Mouse (Mus musculus) urinary bladder, postnatal 36 days (tissue): ENCODE measurements at regions not wholly inside any gene's neighbourhood (a gene's known extent, or its start where the extent isn't known, plus 50 kb on each side); places are given as distances from the start of the nearest gene placed in this dataset.

Experiments used
- DNase-seq, 2 experiments: peaks; one replicate each; pipeline ENCODE4 v3.0.0; 2022; ENCODE audit warnings: low spot score in 2 of 2, mixed read lengths in 1 of 2

DNA sequence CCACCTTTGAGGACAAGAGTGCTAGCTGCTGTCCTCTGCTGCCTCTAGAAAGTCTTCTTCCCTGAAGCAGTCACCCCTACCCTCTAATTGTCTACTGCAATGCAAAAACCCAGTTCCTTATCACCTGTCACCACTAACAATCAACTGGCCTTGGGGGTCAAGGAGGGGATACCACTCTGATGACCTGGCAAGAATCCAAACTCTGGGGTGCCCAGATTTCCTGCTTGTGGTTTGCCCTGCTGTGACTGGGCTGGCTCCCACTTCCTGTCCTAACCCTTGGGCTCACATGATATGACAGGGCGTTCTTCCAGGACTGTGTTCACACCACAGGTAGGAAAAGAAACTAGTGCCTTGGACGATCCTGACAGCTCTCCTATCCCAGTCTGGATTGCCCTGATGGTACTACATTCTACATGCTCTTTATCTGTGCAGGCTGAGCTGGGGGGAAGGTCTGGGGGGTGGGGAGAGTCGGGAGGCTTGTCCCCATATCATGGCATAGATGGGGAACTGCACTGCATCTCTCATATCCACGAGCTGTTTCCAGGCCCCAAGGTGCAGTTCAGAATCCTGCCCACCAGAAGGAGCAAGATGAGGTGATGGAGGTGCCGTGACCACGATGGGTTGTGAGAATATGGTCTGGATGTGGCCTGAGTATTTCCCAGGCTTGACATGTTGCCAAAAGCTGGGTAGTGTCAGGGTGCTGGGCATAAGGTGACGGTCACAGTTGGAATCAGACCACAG lies 81.0 kb downstream of the Maf start:
- no peak for DNase-seq

DNA sequence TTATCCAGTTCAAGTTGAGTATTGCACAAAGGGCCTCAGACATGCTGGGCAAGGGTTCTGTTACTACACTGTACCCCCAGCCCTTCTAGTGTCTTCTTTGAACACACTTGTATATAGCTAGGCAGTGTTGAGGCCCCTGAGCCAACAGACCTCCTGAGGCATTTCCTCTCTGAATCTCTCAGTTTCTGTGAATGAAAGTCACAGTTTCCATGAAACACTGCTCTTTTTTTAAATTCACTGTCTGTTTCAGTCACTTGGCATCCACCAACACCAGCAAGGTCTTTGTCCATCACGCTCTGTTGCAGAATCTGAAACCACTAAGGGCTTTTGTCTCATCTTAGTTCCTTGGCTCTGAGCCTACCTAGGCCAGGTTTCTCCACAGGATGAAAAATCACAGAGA lies 82.5 kb downstream of the Maf start:
- no peak for DNase-seq

DNA sequence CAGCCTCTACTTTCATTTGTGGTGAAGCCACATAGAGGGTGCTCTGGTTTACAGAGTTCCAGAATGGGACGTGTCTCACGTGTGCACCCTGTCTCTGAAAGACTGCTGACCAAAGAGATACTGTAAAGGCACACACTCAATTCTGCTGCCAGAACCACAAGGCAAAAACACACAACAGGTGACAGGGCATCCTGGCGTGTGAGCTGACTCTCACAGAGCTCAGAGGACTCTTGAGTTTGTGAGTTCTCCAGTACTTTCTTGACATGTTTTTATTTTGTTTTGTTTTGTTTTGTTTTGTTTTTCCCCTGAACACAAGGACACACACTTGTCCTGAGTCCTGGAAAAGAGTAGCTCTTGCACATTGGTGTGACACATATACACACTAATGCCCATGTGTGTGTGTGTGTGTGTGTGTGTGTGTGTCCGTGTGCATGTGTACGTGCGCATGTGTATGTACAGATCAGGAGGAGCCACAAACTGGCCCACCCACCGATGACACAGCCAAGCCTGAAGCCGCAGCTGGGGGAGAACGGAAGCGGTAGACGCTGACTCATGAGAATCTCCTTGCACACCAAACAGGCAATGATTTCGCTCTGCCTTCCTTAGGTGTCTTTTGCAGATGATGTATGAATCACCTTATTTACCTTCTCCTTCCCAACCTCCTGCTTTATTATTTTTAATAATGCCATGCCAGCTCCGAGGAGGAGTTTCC lies 89.4 kb downstream of the Maf start:
- peak; percentile 21 to 48 for DNase-seq

DNA sequence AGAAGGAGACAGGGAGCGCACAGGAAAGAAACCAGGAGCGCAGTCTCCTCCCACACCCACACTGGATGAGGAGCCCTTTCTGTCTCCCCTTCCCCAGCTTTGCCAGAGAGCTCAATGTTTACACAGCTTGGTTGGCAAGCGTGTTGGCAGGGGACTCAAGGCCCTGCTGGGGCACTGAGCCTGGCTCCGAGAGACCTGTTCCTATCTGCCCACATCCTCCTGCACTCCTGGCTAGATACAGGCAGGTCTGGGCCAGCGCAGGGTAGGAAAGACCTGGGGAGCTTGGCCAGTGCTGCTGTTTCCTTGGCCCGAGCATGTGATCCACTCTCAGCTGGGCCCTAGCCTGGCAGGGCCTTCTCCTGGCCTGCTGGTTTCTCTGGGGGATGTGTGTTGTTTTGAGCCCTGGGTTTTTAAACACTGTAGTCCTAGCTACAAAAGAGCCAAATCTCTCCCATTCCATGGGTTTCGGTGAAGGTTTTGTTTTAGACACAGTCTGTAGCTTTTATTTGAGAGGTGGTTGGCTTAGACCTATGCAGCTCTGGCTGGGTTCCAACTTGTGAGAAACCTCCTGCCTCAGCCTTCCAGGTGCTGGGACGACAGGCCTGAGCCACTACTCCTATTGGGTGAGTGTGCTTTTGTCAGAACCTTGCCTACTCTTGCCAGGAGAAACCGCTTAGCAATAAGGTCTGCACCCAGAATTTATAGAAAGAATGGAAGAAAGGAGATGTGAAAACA lies 90.6 kb downstream of the Maf start:
- DNase-seq: peak in 1 of 2 experiments; percentile 11

DNA sequence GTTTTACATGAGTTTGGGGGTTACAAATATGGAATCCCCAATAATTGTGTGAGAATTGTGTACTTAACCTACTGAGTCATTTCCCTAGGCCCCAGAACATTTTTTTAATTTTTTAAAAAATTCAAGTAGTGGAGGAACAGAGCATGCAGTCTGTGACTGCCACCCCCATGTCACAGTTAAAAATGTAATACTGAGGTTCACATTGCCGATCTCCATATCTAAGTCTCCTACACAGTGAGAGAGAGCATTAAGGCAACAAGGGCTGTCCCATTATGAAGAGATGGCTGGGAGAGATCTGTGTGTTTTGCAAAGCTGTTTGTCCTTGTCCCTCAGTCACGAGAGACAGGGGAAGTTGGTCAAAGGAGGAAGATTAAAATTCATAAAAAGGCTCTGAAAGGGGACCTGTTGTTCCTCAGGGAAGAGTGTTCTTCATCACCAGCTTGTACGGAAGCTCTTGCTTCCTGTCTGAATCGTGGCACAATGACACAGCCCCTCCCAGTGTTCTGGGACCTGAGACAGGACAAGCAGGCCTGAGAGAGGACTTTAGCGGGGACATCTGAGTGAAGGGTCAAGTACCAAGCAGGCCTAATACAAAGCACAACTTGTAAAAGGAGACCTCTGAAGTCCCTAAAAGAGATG lies 93.5 kb downstream of the Maf start:
- DNase-seq: no peak

DNA sequence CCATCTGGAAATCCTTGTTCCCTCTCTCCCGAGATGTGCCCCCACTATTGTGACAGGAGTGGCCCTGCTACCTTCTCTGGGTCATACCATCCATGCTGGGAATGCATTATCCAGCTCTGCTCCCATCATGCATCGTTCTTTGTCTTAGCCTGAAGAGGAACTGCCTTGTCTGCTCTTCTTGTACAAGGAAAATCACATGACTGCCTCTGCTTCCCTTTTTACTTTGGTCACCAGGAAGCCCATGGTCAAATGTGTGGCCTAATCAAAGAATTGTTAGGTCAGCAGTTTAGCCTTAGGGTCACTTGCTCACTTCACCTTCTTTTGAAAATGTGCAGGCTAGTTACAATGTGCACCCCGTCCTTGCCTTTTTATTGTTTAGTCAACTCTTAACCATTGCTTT lies 95.5 kb downstream of the Maf start:
- DNase-seq: no peak

DNA sequence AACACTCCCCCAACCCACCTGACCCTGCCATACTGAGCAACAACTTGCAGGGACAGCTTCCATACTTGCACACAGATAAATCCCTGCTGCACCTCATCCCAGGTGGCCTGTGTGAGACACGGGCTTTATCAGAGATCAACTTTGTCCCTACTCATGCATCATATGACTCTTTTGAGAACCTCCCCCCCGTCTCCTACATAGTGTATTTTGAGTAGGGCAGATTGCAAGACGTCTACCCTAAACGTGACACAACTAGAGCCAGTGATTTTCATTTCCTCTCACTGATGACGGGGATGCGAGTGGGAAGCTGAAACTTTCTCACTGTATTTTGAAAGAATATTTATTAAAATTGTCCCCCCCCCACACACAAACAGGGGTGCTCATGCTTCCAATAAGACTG lies 107.8 kb downstream of the Maf start:
- DNase-seq: no peak

DNA sequence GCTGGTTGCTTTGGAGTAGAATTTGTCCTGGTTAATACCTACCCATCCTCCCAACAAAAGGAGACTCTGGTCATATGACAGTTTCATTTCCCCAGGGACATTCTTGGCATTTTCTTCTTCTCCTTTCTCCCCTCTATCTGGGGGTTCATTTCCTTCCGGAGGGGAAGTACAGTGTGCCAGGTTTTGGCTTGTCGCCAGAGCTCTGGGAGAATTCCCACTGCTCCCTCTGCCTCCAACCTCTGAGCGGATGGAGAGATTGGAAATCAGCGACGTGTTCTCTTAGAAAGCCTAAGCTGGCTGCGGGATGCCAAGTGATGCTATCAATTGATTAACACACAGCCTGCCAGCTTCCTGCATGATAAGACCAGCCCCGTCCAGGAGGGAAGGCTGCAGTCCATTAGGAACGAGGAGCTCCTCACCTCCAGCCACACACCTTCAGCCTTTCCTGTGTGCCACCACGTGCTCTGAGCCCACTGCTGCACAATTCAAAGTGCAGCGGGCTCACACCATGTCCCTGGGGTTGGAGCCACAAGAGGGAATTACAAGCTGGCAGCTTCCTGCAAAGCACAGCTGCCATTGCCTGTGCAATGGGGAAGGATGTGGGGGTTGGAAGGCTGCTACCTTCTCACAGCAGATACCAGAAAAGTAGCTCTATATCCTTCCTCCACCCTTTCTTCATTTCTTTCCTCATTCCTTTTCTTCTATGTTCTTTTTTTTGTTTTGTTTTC lies 110.2 kb downstream of the Maf start:
- DNase-seq: no peak

DNA sequence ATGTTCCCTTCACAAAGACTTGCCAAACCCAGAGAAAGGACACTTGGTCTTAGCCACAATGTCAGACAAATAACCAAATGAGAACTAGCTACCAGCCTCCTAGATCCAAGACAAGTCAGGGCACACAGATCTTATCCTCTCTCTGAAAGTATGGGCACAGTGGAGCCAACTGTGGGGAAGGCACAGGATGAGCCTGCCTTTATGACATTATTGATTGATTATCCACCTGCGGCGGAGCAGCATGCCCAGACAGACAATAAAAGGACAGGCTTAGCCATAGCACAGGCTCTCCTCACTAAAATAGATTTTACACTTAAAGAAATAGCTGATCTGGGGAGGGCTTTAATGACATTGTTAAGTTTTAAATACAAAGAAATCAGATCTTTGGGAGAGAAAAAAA lies 117.9 kb downstream of the Maf start:
- DNase-seq: no peak

DNA sequence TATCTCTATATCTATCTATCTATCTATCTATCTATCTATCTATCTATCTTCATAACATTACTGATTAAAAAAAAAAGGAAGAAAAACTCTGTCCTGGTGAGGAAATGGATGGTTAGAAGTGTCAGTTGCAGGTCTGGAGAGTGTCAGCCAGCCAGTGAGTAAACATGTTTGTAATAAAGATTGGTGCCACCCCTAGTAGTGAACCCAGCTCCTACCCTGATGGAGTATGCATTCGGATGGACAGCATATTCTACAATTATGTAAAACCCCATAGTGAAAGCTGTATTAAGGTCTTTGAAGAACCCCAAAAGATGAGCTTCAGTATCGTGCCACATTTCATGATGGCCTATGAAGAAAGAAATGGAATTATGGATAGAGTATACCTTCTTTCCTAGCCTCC lies 118.5 kb downstream of the Maf start:
- no peak for DNase-seq

DNA sequence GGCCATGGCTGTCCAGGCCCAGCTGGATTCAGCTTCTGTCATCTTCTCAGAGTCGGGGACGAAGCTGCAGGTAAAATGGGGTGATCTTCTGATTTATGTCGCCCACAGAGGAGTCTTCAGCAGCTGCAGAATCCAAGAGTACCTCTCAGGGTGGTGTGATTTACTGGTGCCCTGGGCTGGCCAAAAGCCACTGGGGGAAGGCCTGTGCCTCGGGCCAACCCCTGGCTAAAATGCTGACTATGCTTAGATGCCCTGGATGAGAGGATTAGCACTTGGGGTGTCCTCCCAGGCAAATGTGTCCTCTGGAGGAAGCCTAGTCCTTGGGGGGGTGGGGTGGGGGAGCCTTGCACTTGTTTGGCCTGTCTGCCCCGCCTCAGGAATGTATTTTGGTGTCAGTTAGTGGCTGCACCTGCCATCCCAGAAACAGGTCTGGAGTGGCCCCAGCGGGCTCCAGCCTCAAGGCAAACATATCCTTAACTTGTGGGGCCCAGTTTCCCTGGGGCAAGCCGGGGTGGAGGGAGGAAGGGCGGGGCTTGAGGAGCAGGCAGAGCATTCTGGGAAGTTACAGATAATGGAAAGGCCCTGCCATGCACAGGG lies 123.2 kb downstream of the Maf start:
- no peak for DNase-seq

DNA sequence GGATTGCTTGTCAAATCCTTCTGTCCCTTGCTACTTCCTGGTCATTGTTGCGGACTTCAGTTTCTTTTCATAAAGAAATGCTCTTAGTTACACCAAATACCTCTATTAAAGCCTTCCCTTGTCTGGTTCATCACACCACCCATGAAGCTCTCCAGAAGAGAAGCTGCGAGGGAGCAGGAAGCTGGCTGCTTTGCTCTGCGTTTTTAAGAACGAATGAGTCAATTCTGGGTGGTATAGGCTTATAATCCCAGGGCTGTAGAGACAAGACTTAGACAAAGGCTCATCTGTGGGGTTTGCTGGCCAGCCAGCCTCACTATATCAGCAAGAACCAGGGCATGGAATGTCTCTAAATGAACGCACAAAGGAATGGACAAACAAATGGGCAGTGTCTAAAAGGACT lies 124.4 kb downstream of the Maf start:
- no peak for DNase-seq

DNA sequence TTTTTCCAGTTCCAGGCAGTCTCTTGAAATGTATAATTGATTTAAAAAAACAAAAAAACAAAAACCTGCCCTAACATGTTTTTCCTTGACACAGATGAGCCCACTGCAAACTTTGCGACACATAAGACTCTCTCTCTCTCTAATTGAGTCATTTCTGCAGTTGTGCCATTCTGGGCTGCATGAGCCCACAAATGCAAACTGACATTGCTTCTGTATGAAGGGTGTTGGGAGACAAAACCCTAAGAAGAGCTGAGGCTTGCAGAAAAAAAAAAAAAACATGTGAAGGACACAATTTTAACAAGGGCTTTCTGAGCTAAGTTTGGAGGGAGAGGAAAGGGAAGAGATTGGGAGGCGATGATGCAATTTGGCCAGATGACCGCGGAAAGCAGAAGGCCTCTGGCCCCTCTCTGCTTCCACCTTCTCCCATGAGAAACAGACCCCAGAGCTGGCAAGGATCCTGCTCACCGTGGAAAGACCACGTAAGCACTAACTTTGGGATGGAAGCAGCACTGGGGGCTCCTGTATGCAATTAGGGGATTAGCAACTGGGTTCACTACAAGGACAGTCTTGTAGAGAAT lies 125.6 kb downstream of the Maf start:
- no peak for DNase-seq

DNA sequence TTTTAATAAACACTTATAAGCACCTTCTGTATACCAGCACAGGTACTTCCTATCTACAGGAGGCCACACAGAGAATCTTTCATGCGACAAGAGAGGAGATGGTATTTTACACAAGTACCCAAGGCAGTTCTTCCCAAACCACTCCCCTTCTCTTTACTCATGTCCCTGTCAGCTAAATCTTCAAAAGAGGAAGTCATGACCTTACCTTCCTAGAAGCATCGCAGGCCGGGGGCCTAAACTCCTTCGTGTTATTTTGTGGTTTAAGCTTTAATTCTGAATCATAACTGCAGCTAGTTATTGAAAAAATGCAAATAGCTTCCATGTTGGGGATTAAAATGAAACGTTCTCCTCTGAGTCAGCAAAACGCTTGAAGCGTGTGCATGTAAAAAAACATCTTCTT lies 139.2 kb downstream of the Maf start:
- no peak for DNase-seq

DNA sequence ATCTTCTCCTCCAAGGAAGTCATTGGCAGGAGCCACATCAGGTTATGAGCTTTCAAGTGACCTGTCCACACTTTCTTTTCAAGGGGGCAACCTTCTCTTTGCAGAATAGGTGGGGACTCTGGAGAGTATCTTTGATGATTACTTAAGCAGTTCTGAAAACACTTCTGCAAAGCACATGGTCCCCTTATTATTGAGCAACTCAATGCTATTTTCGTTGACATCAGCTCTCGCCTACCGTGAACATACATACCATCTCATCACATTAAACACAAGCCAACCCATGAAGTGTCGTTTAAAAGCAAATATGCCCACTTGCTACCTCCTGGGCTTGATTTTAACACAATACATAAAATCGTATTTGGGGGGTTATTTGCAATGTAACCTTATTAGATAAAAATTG lies 141.8 kb downstream of the Maf start:
- DNase-seq: no peak

DNA sequence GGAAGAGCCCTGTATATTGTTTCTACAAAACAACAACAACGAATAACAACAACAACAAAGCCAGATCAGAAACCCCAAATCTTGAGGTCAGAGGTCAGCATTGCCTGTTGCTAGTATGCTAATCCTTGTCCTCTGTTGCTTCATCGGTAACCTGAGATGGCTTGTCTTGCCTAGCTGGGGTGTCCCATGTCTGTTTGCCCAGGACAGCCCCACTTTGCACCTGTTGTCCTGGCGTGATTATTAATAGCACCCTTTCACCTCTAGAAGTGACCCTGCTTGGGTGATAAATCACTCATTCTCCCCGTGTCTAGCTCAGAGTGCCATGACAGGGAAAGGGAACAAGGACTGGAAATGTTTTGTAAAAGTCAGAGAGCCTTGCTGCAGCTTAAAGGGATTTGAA lies 145.2 kb downstream of the Maf start:
- DNase-seq: no peak

DNA sequence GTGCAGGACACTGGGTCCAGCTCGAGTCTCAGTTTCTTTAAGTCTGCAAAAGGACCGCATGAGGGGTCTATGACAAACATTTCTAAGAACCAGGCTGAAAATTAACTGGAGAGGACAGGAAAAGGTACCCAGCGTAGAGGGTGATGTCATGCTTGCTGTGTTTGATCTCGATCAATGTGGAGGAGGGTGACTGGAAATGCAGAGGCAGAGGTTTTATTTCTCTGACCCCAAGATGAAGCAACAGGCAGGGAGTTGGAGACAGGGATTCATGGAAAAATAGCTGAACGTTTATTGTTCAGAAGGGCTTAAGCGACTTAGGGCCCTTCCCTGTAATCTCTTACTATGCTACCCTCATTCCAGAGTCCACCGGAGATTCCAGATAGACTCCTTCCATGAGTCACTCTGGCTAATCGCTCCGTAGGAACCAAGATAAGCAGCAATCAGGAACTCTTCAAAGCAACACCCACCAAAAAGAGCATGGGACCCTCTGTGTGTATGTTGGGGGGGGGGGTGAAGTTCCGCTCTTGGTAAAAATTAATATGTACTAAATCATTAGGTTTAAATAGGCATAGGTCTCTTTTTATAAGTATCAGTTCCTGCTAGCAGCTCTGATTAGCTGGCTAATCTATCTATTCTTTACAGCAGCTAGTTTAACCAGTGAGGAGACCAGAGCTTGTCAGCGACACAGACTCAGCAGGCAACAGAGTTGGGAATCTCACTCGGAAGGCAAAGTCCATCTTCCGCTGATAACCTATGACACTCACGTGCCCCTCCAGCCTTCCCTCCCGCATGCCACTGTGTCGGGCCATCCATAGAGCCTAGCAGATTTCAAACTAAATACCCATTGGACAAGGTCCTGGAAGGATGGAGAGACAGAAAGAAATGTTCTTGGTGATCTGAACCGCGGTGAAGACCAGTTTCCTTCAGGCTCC lies 146.3 kb downstream of the Maf start:
- no peak for DNase-seq

DNA sequence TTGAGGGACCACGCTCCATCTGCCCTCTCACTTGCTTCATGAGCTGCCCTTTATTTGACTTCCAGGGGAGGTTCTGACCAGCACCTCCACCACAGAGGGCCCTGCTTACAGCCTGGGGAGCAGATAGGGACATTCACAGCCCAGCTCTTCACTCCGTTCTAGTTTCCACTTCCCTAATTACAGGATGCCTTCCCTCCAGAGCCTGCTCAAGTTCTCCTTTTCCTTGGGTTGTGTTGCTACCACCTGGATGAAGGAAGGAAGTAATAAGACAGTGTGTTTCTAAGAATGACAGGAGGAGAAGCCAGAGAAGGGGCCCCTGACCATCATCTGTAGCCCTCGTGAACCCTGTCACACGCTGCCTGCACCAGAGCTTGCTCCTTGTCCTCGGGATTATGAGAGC lies 152.1 kb downstream of the Maf start:
- no peak for DNase-seq

DNA sequence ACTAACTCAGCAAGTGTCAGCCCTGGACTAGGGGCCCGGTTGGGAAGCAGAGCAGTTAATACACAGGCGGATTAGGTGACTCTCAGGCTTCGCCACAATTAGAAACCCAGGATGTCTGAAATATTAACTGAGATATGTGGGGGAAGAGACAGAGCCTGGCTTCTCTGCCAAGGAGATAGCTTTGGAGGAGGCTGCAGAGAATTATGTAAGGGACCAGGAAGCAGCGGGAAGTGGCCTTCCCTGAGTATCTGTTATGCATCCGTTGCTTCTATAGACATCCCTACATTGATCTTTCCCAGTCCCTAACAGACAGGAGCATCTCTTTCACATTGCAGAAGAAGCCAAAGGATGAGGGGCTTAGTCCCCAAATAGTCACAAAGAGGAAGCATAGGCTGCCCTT lies 153.4 kb downstream of the Maf start:
- no peak for DNase-seq

DNA sequence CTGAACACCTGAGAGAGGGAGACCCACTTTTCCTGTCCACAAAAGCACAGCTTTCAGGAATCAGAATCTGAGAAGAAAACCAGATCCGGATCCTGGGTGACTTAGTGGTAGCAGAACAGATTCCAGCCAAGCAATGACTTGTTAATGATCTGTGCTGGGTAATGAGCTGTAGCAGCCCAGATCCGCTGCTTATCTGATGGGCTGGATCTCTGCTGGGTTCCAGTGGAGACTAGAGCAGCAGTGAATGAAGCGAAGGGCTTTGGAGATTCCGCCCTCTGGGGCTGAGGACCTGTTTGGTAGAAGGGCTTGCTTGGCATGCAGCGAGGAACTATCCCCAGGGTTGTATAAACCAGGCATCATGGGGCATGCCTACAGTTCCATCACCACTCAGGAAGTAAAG lies 156.3 kb downstream of the Maf start:
- DNase-seq: no peak
